21 mouse cellular contexts compared by ENCODE assay signal in genomic region chr16:28407892-28408291, GRCm38 (mm10).
"Had no signal": no experiment of that assay in that cellular context is flagged by ENCODE, and none has a peak within 500 bp of the region (broad histone marks: within the 10 kb centered on the region; RNA-seq: fewer than 3 reads in every experiment).

No protein-coding gene starts in this region.

- H3K9me3 ChIP-seq: kidney, embryonic 15.5 days; limb, embryonic 12.5 days; limb, embryonic 15.5 days; neural tube, embryonic 13.5 days had no signal

- ATAC-seq: liver, postnatal 0 days; lung, postnatal 0 days had no signal

- H3K27me3 ChIP-seq: kidney, embryonic 15.5 days; limb, embryonic 12.5 days; limb, embryonic 15.5 days; neural tube, embryonic 13.5 days had no signal

- H3K4me1 ChIP-seq: kidney, embryonic 15.5 days; limb, embryonic 12.5 days; limb, embryonic 15.5 days; neural tube, embryonic 13.5 days had no signal

- H3K27ac ChIP-seq: kidney, embryonic 15.5 days; limb, embryonic 12.5 days; limb, embryonic 15.5 days; liver, embryonic 14.5 days; macrophage; neural tube, embryonic 13.5 days; stomach, postnatal 0 days had no signal

- DNase-seq: kidney, adult 11 months; kidney, adult 8-10 months; kidney, postnatal 14 days; kidney, postnatal 4 days; left cerebral cortex, postnatal 4 days; liver, postnatal 0 days; right cerebral cortex, postnatal 14 days; right cerebral cortex, postnatal 4 days; thymus, adult 2 months; thymus, postnatal 14 days; thymus, postnatal 4 days had no signal

- H3K9ac ChIP-seq: kidney, embryonic 15.5 days; limb, embryonic 12.5 days; limb, embryonic 15.5 days; liver, embryonic 14.5 days; liver, postnatal 0 days; lung, embryonic 14.5 days; neural tube, embryonic 13.5 days had no signal

- H3K4me3 ChIP-seq: kidney, embryonic 15.5 days; limb, embryonic 12.5 days; limb, embryonic 15.5 days; neural tube, embryonic 13.5 days had no signal

- H3K4me2 ChIP-seq: kidney, embryonic 15.5 days; limb, embryonic 12.5 days; limb, embryonic 15.5 days; liver, embryonic 11.5 days; lung, embryonic 14.5 days; neural tube, embryonic 13.5 days had no signal

- H3K36me3 ChIP-seq: kidney, embryonic 15.5 days; limb, embryonic 12.5 days; limb, embryonic 15.5 days; neural tube, embryonic 13.5 days had no signal
